Mouse (Mus musculus) liver, embryonic 15.5 days (tissue): Measurements from ENCODE around the gene Poll. TPM values are rescaled to one million over a fixed set of nuclear protein-coding genes. Genes with fewer than 3 reads are reported as not detected.

ENCODE experiments used
- ATAC-seq: fragments of 200-750 bp; cut with Nextera tagmentation; 2 replicates; pipeline ENCODE4 v1.8.0; 2017; ENCODE audit warnings: moderate number of reproducible peaks, mild to moderate bottlenecking, moderate library complexity; ENCODE audit not compliant: insufficient read depth
- H3K27ac ChIP-seq: fragments of 300-500 bp; sonication (generic); replicated peaks from 2 replicates; pipeline ENCODE4 v1.5.1; 2015; ENCODE audit warnings: mild to moderate bottlenecking, inconsistent platforms
- H3K27me3 ChIP-seq: fragments of 300-500 bp; sonication (generic); 2 replicates; pipeline ENCODE4 v1.6.1; 2015; ENCODE audit warnings: mild to moderate bottlenecking, inconsistent platforms
- H3K36me3 ChIP-seq: fragments of 300-500 bp; sonication (generic); replicated peaks from 2 replicates; pipeline ENCODE4 v1.6.1; 2015; ENCODE audit warnings: moderate library complexity, mild to moderate bottlenecking, inconsistent platforms
- H3K4me1 ChIP-seq: fragments of 300-500 bp; sonication (generic); replicated peaks from 2 replicates; pipeline ENCODE4 v1.6.1; 2015; ENCODE audit warnings: inconsistent platforms
- H3K4me2 ChIP-seq: fragments of 300-500 bp; sonication (generic); 2 replicates; pipeline ENCODE4 v1.6.1; 2015; ENCODE audit warnings: moderate library complexity, mild to moderate bottlenecking, inconsistent platforms
- H3K4me3 ChIP-seq: fragments of 300-500 bp; sonication (generic); replicated peaks from 2 replicates; pipeline ENCODE4 v1.5.1; 2015; ENCODE audit warnings: mild to moderate bottlenecking, inconsistent platforms
- H3K9ac ChIP-seq: fragments of 300-500 bp; sonication (generic); 2 replicates; pipeline ENCODE4 v1.6.1; 2015; ENCODE audit warnings: moderate library complexity, mild to moderate bottlenecking, inconsistent platforms
- H3K9me3 ChIP-seq: fragments of 300-500 bp; sonication (generic); replicated peaks from 2 replicates; pipeline ENCODE4 v1.6.1; 2016; ENCODE audit warnings: inconsistent platforms
- WGBS: fragments of 180-500 bp; shearing (Covaris S2); methylation state at CpG from one replicate; pipeline ENCODE4 v1.1.7; 2015; ENCODE audit warnings: mixed read lengths; ENCODE audit not compliant: insufficient replicate concordance; 5-methylcytosine and 5-hydroxymethylcytosine counted together
- polyA plus RNA-seq: library from polyadenylated mRNA; unstranded; fragments of >200 nt; fragmentation: Nextera tagmentation; extraction: Ambion mirVana; gene quantifications from 2 replicates; pipeline ENCODE4 v1.2.1, GENCODE M21; 2015

Poll gene
- polyA plus RNA-seq, 1 experiment from 2014 or later: 5.0 TPM

DNA sequence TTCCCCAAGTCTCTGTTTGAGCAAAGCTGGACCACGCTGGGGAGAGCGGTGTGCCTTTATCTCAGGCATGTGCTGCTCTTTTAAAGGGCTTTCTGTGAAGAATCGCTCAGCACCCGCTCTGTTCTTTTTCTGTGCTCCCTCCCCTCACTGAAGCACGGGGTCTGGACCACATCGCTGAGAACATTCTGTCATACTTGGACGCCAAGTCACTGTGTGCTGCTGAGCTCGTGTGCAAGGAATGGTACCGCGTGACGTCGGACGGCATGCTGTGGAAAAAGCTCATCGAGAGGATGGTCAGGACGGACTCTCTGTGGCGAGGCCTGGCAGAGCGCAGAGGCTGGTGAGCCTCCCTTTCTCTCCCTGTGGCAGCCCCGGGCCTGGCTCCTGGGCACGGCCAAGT lies 52.8 kb downstream of the Poll start:
- no peak overlapping the region for H3K27ac ChIP-seq
- no peak for ATAC-seq
- H3K9me3 ChIP-seq: no peaks in the 10 kb centered on the region
- peaks cover 11% of the 10 kb centered on the region; the same call in 1 of the 2 replicates for H3K4me1 ChIP-seq
- WGBS: 89% methylated on average over 19 of the region's 19 CpGs
- no peaks in the 10 kb centered on the region for H3K27me3 ChIP-seq
- no peak overlapping the region for H3K9ac ChIP-seq
- H3K4me3 ChIP-seq: no peak overlapping the region
- peaks cover 66% of the 10 kb centered on the region for H3K36me3 ChIP-seq
- H3K4me2 ChIP-seq: no peak overlapping the region

DNA sequence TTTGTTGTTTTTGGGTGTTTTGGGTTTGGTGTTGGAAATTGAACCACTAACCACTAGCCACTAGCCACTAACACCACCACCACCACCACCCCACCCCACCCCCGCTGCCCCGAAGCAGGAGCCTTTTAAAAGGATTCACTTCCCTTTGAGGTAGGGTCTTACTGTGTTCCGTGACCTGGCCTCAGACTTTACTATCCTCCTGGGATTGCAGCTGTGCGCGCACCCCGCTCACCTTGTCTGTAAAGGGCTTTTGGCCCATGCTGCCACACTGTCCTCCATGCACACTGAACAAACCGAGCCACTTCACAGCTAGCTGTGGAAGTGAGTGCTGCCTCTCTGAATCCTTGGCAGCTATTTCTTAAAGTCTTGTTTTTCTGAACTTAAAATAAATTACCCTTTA lies 54.9 kb downstream of the Poll start:
- Histone ChIP-seq H3K9ac (no peak overlapping the region), H3K27ac (no peak overlapping the region), H3K9me3 (no peaks in the 10 kb centered on the region), H3K4me3 (no peak overlapping the region), H3K4me1 (peaks cover 11% of the 10 kb centered on the region; the same call in 1 of the 2 replicates), H3K27me3 (no peaks in the 10 kb centered on the region), H3K36me3 (peaks cover 54% of the 10 kb centered on the region), H3K4me2 (no peak overlapping the region)
- WGBS: 84% methylated on average over 7 of the region's 7 CpGs
- ATAC-seq: no peak

Other genes with a start within 250 kb of the Poll start
- 46.1 and 48.3 TPM in 2 replicates for gene Btrc, start 196.8 kb downstream of the Poll start, polyA plus RNA-seq
- gene Gm17018, start 84 bp upstream of the Poll start, polyA plus RNA-seq: 12.1 and 12.8 TPM in 2 replicates
- gene Fbxw4, start 99.8 kb upstream of the Poll start, polyA plus RNA-seq: 2.4 and 3.5 TPM in 2 replicates
- not detected in 2 replicates for gene Fgf8, start 182.4 kb upstream of the Poll start, polyA plus RNA-seq
- gene Npm3, start 189.1 kb upstream of the Poll start, polyA plus RNA-seq: 5.8 and 6.4 TPM in 2 replicates
- 16.9 and 20.2 TPM in 2 replicates for gene Mgea5, start 223.3 kb upstream of the Poll start, polyA plus RNA-seq